Mouse (Mus musculus) hindbrain, embryonic 16.5 days (tissue): ENCODE data around the gene Mblac2. TPM values are rescaled to one million over a fixed set of nuclear protein-coding genes. Genes with fewer than 3 reads are reported as not detected.
"Not testable (repeated sequence)": the region's sequence is repeated elsewhere in the genome, so short reads cannot be mapped to it uniquely, and the experiment has no call there.

Experiments
- ATAC-seq: fragments of 200-750 bp; cut with Nextera tagmentation; 2 replicates; pipeline ENCODE4 v1.8.0; 2017; ENCODE audit warnings: moderate TSS enrichment, moderate library complexity
- H3K27ac ChIP-seq: fragments of 300-500 bp; sonication (generic); 2 replicates; pipeline ENCODE4 v1.5.1; 2014; ENCODE audit warnings: low read depth, mild to moderate bottlenecking, control low read depth, low read length, moderate library complexity
- H3K27me3 ChIP-seq: fragments of 300-500 bp; sonication (generic); replicated peaks from 2 replicates; pipeline ENCODE4 v1.6.1; 2014; ENCODE audit warnings: low read length; ENCODE audit not compliant: control insufficient read depth, insufficient read depth
- H3K36me3 ChIP-seq: fragments of 300-500 bp; sonication (generic); 2 replicates; pipeline ENCODE4 v1.6.1; 2014; ENCODE audit warnings: mild to moderate bottlenecking, low read length, moderate library complexity, mixed read lengths; ENCODE audit not compliant: control insufficient read depth, insufficient read depth
- H3K4me1 ChIP-seq: fragments of 300-500 bp; sonication (generic); 2 replicates; pipeline ENCODE4 v1.6.1; 2014; ENCODE audit warnings: low read depth, low read length; ENCODE audit not compliant: control insufficient read depth, insufficient read depth
- H3K4me2 ChIP-seq: fragments of 300-500 bp; sonication (generic); 2 replicates; pipeline ENCODE4 v1.6.1; 2014; ENCODE audit warnings: mild to moderate bottlenecking, low read length, control low read depth, moderate library complexity
- H3K4me3 ChIP-seq: fragments of 300-500 bp; sonication (generic); 2 replicates; pipeline ENCODE4 v1.5.1; 2014; ENCODE audit warnings: mild to moderate bottlenecking, low read length, control low read depth, moderate library complexity
- H3K9ac ChIP-seq: fragments of 300-500 bp; sonication (generic); 2 replicates; pipeline ENCODE4 v1.6.1; 2014; ENCODE audit warnings: low read depth, mild to moderate bottlenecking, control low read depth, low read length, moderate library complexity
- H3K9me3 ChIP-seq: fragments of 300-500 bp; sonication (generic); 2 replicates; pipeline ENCODE4 v1.6.1; 2014; ENCODE audit warnings: mild to moderate bottlenecking, low read length, moderate library complexity; ENCODE audit not compliant: control insufficient read depth
- WGBS: fragments of 180-500 bp; shearing (Covaris S2); extraction: QIAGEN DNeasy Blood & Tissue Kit; methylation state at CpG from one replicate; pipeline ENCODE4 v1.1.7; 2014; 5-methylcytosine and 5-hydroxymethylcytosine counted together
- polyA plus RNA-seq: library from polyadenylated mRNA; unstranded; fragments of >200 nt; fragmentation: Nextera tagmentation; extraction: Ambion mirVana; gene quantifications from 2 replicates; pipeline ENCODE4 v1.2.1, GENCODE M21; 2015

The Mblac2 gene
- polyA plus RNA-seq, 1 experiment from 2014 or later, result 71.5 TPM

GRCm38 (mm10) chr13:81713896-81714295, 2.8 kb downstream of the Mblac2 start:
- no peak for ATAC-seq
- Histone ChIP-seq H3K27ac (no peak overlapping the region), H3K27me3 (no peaks in the 10 kb centered on the region), H3K4me2 (no peak overlapping the region), H3K36me3 (no peaks in the 10 kb centered on the region), H3K4me1 (peaks cover 12% of the 10 kb centered on the region), H3K9ac (no peak overlapping the region), H3K4me3 (no peak overlapping the region), H3K9me3 (no peaks in the 10 kb centered on the region)
- 92% methylated on average over 1 of the region's 1 CpGs for WGBS

- not testable (repeated sequence) for H3K27me3 ChIP-seq
- WGBS, result 55% methylated on average over 12 of the region's 12 CpGs
These were observed 17.0 kb downstream of the Mblac2 start for GRCm38 (mm10) chr13:81728141-81728540.

GRCm38 (mm10) chr13:81729102-81729501, 18.0 kb downstream of the Mblac2 start:
- Histone ChIP-seq H3K4me1 (no peaks in the 10 kb centered on the region), H3K27ac (no peak overlapping the region), H3K4me2 (no peak overlapping the region), H3K27me3 (no peaks in the 10 kb centered on the region), H3K36me3 (no peaks in the 10 kb centered on the region), H3K4me3 (no peak overlapping the region), H3K9me3 (no peaks in the 10 kb centered on the region), H3K9ac (no peak overlapping the region)
- 80% methylated on average over 4 of the region's 4 CpGs for WGBS
- no peak for ATAC-seq

More at GRCm38 (mm10) chr13:81728141-81728540, 17.0 kb downstream of the Mblac2 start:
- not testable (repeated sequence) for H3K27ac ChIP-seq, H3K4me3 ChIP-seq, H3K9me3 ChIP-seq, ATAC-seq, H3K9ac ChIP-seq, H3K36me3 ChIP-seq, H3K4me1 ChIP-seq, H3K4me2 ChIP-seq

- Histone ChIP-seq H3K9ac (no peak overlapping the region), H3K36me3 (no peaks in the 10 kb centered on the region), H3K27me3 (no peaks in the 10 kb centered on the region), H3K4me1 (no peaks in the 10 kb centered on the region), H3K27ac (no peak overlapping the region), H3K4me3 (no peak overlapping the region), H3K9me3 (no peaks in the 10 kb centered on the region), H3K4me2 (no peak overlapping the region)
- ATAC-seq, result no peak
- WGBS, result 98% methylated on average over 1 of the region's 1 CpGs
These were observed 19.2 kb downstream of the Mblac2 start for GRCm38 (mm10) chr13:81730362-81730761.

GRCm38 (mm10) chr13:81736606-81737005, 25.5 kb downstream of the Mblac2 start:
- no peaks in the 10 kb centered on the region for H3K36me3 ChIP-seq
- 86% methylated on average over 5 of the region's 5 CpGs for WGBS
- H3K4me1 ChIP-seq, result no peaks in the 10 kb centered on the region
- H3K9me3 ChIP-seq, result no peaks in the 10 kb centered on the region
- no peak overlapping the region for H3K4me2 ChIP-seq
- no peaks in the 10 kb centered on the region for H3K27me3 ChIP-seq
- H3K4me3 ChIP-seq, result no peak overlapping the region
- ATAC-seq, result no peak
- no peak overlapping the region for H3K27ac ChIP-seq
- H3K9ac ChIP-seq, result no peak overlapping the region

GRCm38 (mm10) chr13:81740898-81741297, 29.8 kb downstream of the Mblac2 start:
- Histone ChIP-seq H3K36me3 (no peaks in the 10 kb centered on the region), H3K4me1 (no peaks in the 10 kb centered on the region), H3K27me3 (no peaks in the 10 kb centered on the region), H3K9ac (no peak overlapping the region), H3K4me3 (no peak overlapping the region), H3K27ac (no peak overlapping the region), H3K9me3 (no peaks in the 10 kb centered on the region), H3K4me2 (no peak overlapping the region)
- 52% methylated on average over 3 of the region's 3 CpGs for WGBS
- no peak for ATAC-seq

- WGBS, result 53% methylated on average over 9 of the region's 10 CpGs
- ATAC-seq, result no peak
- no peak overlapping the region for H3K4me3 ChIP-seq
These were observed 32.4 kb downstream of the Mblac2 start for GRCm38 (mm10) chr13:81743391-81744091.

GRCm38 (mm10) chr13:81744092-81744396, 32.9 kb downstream of the Mblac2 start:
- H3K9me3 ChIP-seq, result no peaks in the 10 kb centered on the region
- H3K27ac ChIP-seq, result no peak overlapping the region
- H3K9ac ChIP-seq, result no peak overlapping the region
- no peak overlapping the region for H3K4me2 ChIP-seq
- H3K36me3 ChIP-seq, result no peaks in the 10 kb centered on the region
- H3K27me3 ChIP-seq, result no peaks in the 10 kb centered on the region
- H3K4me1 ChIP-seq, result no peaks in the 10 kb centered on the region
- 35% methylated on average over 2 of the region's 2 CpGs for WGBS
- ATAC-seq, result no peak
- no peak overlapping the region for H3K4me3 ChIP-seq

More at GRCm38 (mm10) chr13:81743391-81744091, 32.4 kb downstream of the Mblac2 start:
- Histone ChIP-seq H3K4me2 (no peak overlapping the region), H3K4me1 (no peaks in the 10 kb centered on the region), H3K27me3 (no peaks in the 10 kb centered on the region), H3K27ac (no peak overlapping the region), H3K9me3 (no peaks in the 10 kb centered on the region), H3K36me3 (no peaks in the 10 kb centered on the region), H3K9ac (no peak overlapping the region)

- no peak overlapping the region for H3K9ac ChIP-seq
- no peaks in the 10 kb centered on the region for H3K9me3 ChIP-seq
- no peaks in the 10 kb centered on the region for H3K4me1 ChIP-seq
- H3K36me3 ChIP-seq, result no peaks in the 10 kb centered on the region
- H3K27ac ChIP-seq, result no peak overlapping the region
- no peak for ATAC-seq
- H3K4me2 ChIP-seq, result no peak overlapping the region
- no peak overlapping the region for H3K4me3 ChIP-seq
- no peaks in the 10 kb centered on the region for H3K27me3 ChIP-seq
These were observed 43.7 kb downstream of the Mblac2 start for GRCm38 (mm10) chr13:81754878-81755277.

GRCm38 (mm10) chr13:81755324-81755723, 44.2 kb downstream of the Mblac2 start:
- ATAC-seq, result no peak
- 94% methylated on average over 1 of the region's 1 CpGs for WGBS
- H3K4me2 ChIP-seq, result no peak overlapping the region

More at GRCm38 (mm10) chr13:81755324-81755723, 44.2 kb downstream of the Mblac2 start:
- no peak overlapping the region for H3K4me3 ChIP-seq
- no peaks in the 10 kb centered on the region for H3K27me3 ChIP-seq
- H3K9me3 ChIP-seq, result no peaks in the 10 kb centered on the region
- no peak overlapping the region for H3K27ac ChIP-seq
- no peaks in the 10 kb centered on the region for H3K4me1 ChIP-seq
- H3K36me3 ChIP-seq, result no peaks in the 10 kb centered on the region
- H3K9ac ChIP-seq, result no peak overlapping the region
